Comparison of ENCODE assay signal across 11 mouse cellular contexts in the genomic region with DNA sequence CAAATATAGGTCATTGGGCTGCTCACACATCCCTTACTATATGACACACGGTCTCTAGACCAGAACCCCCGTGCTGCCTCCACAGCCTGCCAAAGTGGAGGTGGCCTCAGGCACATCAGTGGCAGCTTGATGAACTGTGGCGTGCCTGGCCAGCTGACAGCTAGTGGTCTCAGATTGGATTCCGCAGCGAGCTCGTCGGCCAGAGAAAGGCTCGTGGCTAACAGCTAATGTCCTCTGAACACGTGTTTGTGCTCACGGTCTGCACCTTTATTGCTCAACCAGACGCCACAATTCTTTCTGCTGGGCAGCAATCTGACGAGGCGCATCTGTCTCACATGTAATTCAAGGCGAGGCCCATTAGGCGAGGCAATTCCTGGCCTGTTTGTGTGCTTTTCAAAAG.
DNase-seq lines count a peak whose midpoint lies in the region; ATAC-seq and TF ChIP-seq lines count a peak whose summit lies in the region.
"Had no signal": no experiment of that assay in that cellular context is flagged by ENCODE, and none has a peak within 500 bp of the region (broad histone marks: within the 10 kb centered on the region; RNA-seq: fewer than 3 reads in every experiment).

No protein-coding gene starts in this region.

- TF ChIP-seq POLR2A in myocyte (IDR thresholded peaks at IDR 0.05; ENCODE audit: insufficient read length, low read depth), result no peak

- no peaks in the 10 kb centered on the region for H3K27me3 ChIP-seq in kidney, embryonic 14.5 days (ENCODE audit: control insufficient read depth, insufficient read depth, low read length)
- 0 out of 2 replicates have a peak, but pooled peaks cover 9% of the 10 kb centered on the region for H3K27me3 ChIP-seq in embryonic facial prominence, embryonic 10.5 days (replicated peaks; ENCODE audit: low read depth, poor library complexity, severe bottlenecking)
- H3K27me3 ChIP-seq in limb, embryonic 11.5 days (ENCODE audit: control insufficient read depth, insufficient read depth, low read length), result no peaks in the 10 kb centered on the region
- H3K27me3 ChIP-seq in myocyte (ENCODE audit: control insufficient read depth, insufficient read depth, insufficient read length), result no peaks in the 10 kb centered on the region
- H3K27me3 ChIP-seq: embryonic facial prominence, embryonic 12.5 days had no signal

- no peak overlapping the region for H3K4me2 ChIP-seq in kidney, embryonic 14.5 days (replicated peaks; ENCODE audit: low read depth, low read length)
- no peak overlapping the region for H3K4me2 ChIP-seq in limb, embryonic 11.5 days (ENCODE audit: low read depth, severe bottlenecking)
- H3K4me2 ChIP-seq in myocyte (ENCODE audit: low read depth), result no peak overlapping the region
- H3K4me2 ChIP-seq: embryonic facial prominence, embryonic 12.5 days had no signal

- no peak overlapping the region for H3K27ac ChIP-seq in kidney, embryonic 14.5 days (ENCODE audit: low read depth, low read length)
- peak overlapping the region; percentile 42 for H3K27ac ChIP-seq in embryonic facial prominence, embryonic 10.5 days (replicated peaks)
- peak overlapping the region; percentile 21; the same call in 1 of the 2 replicates for H3K27ac ChIP-seq in limb, embryonic 11.5 days (replicated peaks; ENCODE audit: low read depth, low read length)
- H3K27ac ChIP-seq: embryonic facial prominence, embryonic 12.5 days had no signal

- peaks cover 19% of the 10 kb centered on the region; the same call in 1 of the 2 replicates for H3K4me1 ChIP-seq in kidney, embryonic 14.5 days (ENCODE audit: control insufficient read depth, insufficient read depth, low read length)
- H3K4me1 ChIP-seq in embryonic facial prominence, embryonic 10.5 days, result peaks cover 65% of the 10 kb centered on the region
- peaks cover 14% of the 10 kb centered on the region for H3K4me1 ChIP-seq in limb, embryonic 11.5 days (ENCODE audit: control insufficient read depth, insufficient read depth, low read length)

- no peaks in the 10 kb centered on the region for H3K9me3 ChIP-seq in kidney, embryonic 14.5 days (ENCODE audit: control insufficient read depth, low read length)
- H3K9me3 ChIP-seq in embryonic facial prominence, embryonic 10.5 days, result no peaks in the 10 kb centered on the region
- no peaks in the 10 kb centered on the region for H3K9me3 ChIP-seq in limb, embryonic 11.5 days (ENCODE audit: control insufficient read depth, low read length)
- H3K9me3 ChIP-seq: embryonic facial prominence, embryonic 12.5 days had no signal

- H3K36me3 ChIP-seq in kidney, embryonic 14.5 days (ENCODE audit: control insufficient read depth, insufficient read depth, low read length), result no peaks in the 10 kb centered on the region
- H3K36me3 ChIP-seq in embryonic facial prominence, embryonic 10.5 days (replicated peaks), result no peaks in the 10 kb centered on the region
- no peaks in the 10 kb centered on the region for H3K36me3 ChIP-seq in limb, embryonic 11.5 days (ENCODE audit: control insufficient read depth, insufficient read depth, low read length)
- no peaks in the 10 kb centered on the region for H3K36me3 ChIP-seq in myocyte (ENCODE audit: control insufficient read depth, insufficient read depth)
- H3K36me3 ChIP-seq: embryonic facial prominence, embryonic 12.5 days had no signal

- H3K4me3 ChIP-seq in kidney, embryonic 14.5 days (ENCODE audit: low read length), result no peak overlapping the region
- H3K4me3 ChIP-seq in embryonic facial prominence, embryonic 10.5 days, result no peak overlapping the region
- no peak overlapping the region for H3K4me3 ChIP-seq in limb, embryonic 11.5 days (ENCODE audit: low read depth, low read length)
- H3K4me3 ChIP-seq in myocyte, result no peak overlapping the region
- H3K4me3 ChIP-seq: embryonic facial prominence, embryonic 12.5 days had no signal

- no peaks in the 10 kb centered on the region for H3K79me2 ChIP-seq in myocyte (ENCODE audit: control insufficient read depth, insufficient read depth)

- DNase-seq in kidney, postnatal 25 days, result no peak
- peak; percentile 39 for DNase-seq in embryonic facial prominence, embryonic 10.5 days (ENCODE audit: low spot score)
- peak; percentile 69 for DNase-seq in limb, embryonic 11.5 days (ENCODE audit: low spot score)
- DNase-seq in gastrocnemius, postnatal 4 days (ENCODE audit: low spot score in 2 of 2), result no peak
- DNase-seq in thymus, postnatal 10 days (ENCODE audit: low spot score in 2 of 2), result no peak
- no peak for DNase-seq in frontal cortex, postnatal 36 days (ENCODE audit: low spot score in 2 of 2)
- DNase-seq: adrenal gland, postnatal 14 days; kidney, postnatal 36 days had no signal

- 17% methylated on average over 15 of the region's 15 CpGs for WGBS in kidney, embryonic 14.5 days
- WGBS in embryonic facial prominence, embryonic 10.5 days, result 57% methylated on average over 15 of the region's 15 CpGs
- WGBS in limb, embryonic 11.5 days, result 9% methylated on average over 15 of the region's 15 CpGs

- H3ac ChIP-seq in myocyte (ENCODE audit: control insufficient read depth, insufficient read length), result no peak overlapping the region

- H3K9ac ChIP-seq in kidney, embryonic 14.5 days (ENCODE audit: low read depth, low read length), result no peak overlapping the region
- no peak overlapping the region for H3K9ac ChIP-seq in limb, embryonic 11.5 days (ENCODE audit: low read length)
- H3K9ac ChIP-seq: embryonic facial prominence, embryonic 12.5 days had no signal

- ATAC-seq in kidney, embryonic 14.5 days (ENCODE audit: low FRiP score, low TSS enrichment), result peak; percentile 42; the same call in 1 of the 2 replicates
- ATAC-seq in limb, embryonic 11.5 days (ENCODE audit: insufficient number of reproducible peaks, low FRiP score, low TSS enrichment, low read depth), result no peak

TF ChIP-seq in myocyte, 11 proteins besides CTCF, POLR2A, EP300 and RAD21:
- no peak for TF ChIP-seq USF1 (IDR thresholded peaks at IDR 0.05; ENCODE audit: low read depth)
- peak in 1 of 3 experiments; percentile 57 for TF ChIP-seq MYOG (IDR thresholded peaks at IDR 0.05; ENCODE audit: control insufficient read depth in 1 of 3, insufficient read depth in 1 of 3, insufficient read length in 2 of 3, low read depth in 2 of 3)
- TF ChIP-seq CEBPB (IDR thresholded peaks at IDR 0.05; ENCODE audit: insufficient read depth, poor library complexity, severe bottlenecking), result 0 out of 2 replicates have a peak, but pooled peaks have one; percentile 5
- peak in 1 of 3 experiments; percentile 45 for TF ChIP-seq MYOD1 (IDR thresholded peaks at IDR 0.05; ENCODE audit: control insufficient read depth in 1 of 3, insufficient read length in 2 of 3, low read depth in 2 of 3)

Comparison
In these comparisons a context has a peak if more than half of its experiments do, and no peak if none do; other contexts are left out.
1. DNase-seq: peak in embryonic facial prominence, embryonic 10.5 days (single experiment) and limb, embryonic 11.5 days (single experiment); none in kidney, postnatal 25 days (0 of 2), gastrocnemius, postnatal 4 days (0 of 2), thymus, postnatal 10 days (0 of 2) and frontal cortex, postnatal 36 days (0 of 2).